Mouse (Mus musculus) kidney, embryonic 15.5 days (tissue): Measurements from ENCODE around the gene Lrmda. TPM values are rescaled to one million over a fixed set of nuclear protein-coding genes. Genes with fewer than 3 reads are reported as not detected.
A peak's percentile ranks its signal among the peaks of the same experiment; 100 is the strongest.

Source experiments
- ATAC-seq: fragments of 200-750 bp; cut with Nextera tagmentation; replicated peaks from 2 replicates; pipeline ENCODE4 v1.8.0; 2017; ENCODE audit warnings: moderate TSS enrichment; ENCODE audit not compliant: low FRiP score
- H3K27ac ChIP-seq: fragments of 300-500 bp; sonication (generic); 2 replicates; pipeline ENCODE4 v1.5.1; 2015; ENCODE audit warnings: mild to moderate bottlenecking, inconsistent platforms
- H3K27me3 ChIP-seq: fragments of 300-500 bp; sonication (generic); 2 replicates; pipeline ENCODE4 v1.6.1; 2015; ENCODE audit warnings: inconsistent platforms
- H3K36me3 ChIP-seq: fragments of 300-500 bp; sonication (generic); 2 replicates; pipeline ENCODE4 v1.6.1; 2015; ENCODE audit warnings: inconsistent platforms
- H3K4me1 ChIP-seq: fragments of 300-500 bp; sonication (generic); 2 replicates; pipeline ENCODE4 v1.6.1; 2015; ENCODE audit warnings: inconsistent platforms
- H3K4me2 ChIP-seq: fragments of 300-500 bp; sonication (generic); 2 replicates; pipeline ENCODE4 v1.6.1; 2015; ENCODE audit warnings: moderate library complexity, mild to moderate bottlenecking, inconsistent platforms
- H3K4me3 ChIP-seq: fragments of 300-500 bp; sonication (generic); replicated peaks from 2 replicates; pipeline ENCODE4 v1.5.1; 2015; ENCODE audit warnings: mild to moderate bottlenecking, inconsistent platforms
- H3K9ac ChIP-seq: fragments of 300-500 bp; sonication (generic); 2 replicates; pipeline ENCODE4 v1.6.1; 2015; ENCODE audit warnings: mild to moderate bottlenecking, inconsistent platforms
- H3K9me3 ChIP-seq: fragments of 300-500 bp; sonication (generic); replicated peaks from 2 replicates; pipeline ENCODE4 v1.6.1; 2016; ENCODE audit warnings: inconsistent platforms
- WGBS: fragments of 180-500 bp; shearing (Covaris S2); methylation state at CpG from one replicate; pipeline ENCODE4 v1.1.7; 2015; ENCODE audit warnings: mixed read lengths; 5-methylcytosine and 5-hydroxymethylcytosine counted together
- polyA plus RNA-seq: library from polyadenylated mRNA; unstranded; fragments of >200 nt; fragmentation: Nextera tagmentation; extraction: Ambion mirVana; gene quantifications from 2 replicates; pipeline ENCODE4 v1.2.1, GENCODE M21; 2015

Lrmda gene
- polyA plus RNA-seq, 1 experiment from 2014 or later = 1.1 TPM

DNA sequence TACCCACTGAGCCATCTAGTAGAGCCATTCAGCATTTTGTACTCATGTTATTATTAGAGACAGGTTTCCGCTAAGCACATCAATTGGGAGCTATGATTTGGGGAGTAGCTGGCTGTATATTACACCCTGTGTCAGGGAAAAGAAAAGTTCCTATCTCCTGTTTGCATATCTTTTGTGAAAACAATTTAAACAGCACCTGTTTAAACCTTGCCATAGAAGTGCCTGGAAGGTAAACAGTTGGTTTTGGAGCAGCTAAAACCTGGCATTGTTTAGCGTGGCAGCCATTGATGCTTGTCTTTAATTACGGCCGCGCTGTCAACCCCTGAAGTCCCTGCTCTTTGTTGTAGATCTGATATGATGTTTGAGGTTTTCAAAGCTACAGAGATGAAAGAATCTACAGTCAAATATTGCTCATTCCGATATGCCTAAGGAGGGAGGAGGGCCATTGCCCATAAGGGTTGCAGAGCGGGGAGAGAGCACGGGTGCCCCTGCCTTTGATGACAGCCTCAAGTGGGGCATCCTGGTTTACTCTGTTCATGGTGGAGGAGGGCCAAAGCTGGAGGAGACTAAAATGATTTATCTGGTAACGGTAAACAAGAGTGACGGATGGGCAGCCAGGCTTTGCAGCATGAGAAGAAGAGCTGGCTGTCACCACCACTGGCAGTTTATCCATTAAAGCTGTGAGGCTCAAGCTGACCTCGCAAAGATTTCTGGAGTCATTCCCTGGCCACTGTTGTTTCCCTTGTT, 306.9 kb downstream of the Lrmda start:
- Histone ChIP-seq H3K9ac (no peak overlapping the region), H3K27ac (no peak overlapping the region), H3K36me3 (no peaks in the 10 kb centered on the region), H3K4me1 (0 out of 2 replicates have a peak, but pooled peaks cover 3% of the 10 kb centered on the region), H3K27me3 (0 out of 2 replicates have a peak, but pooled peaks cover 9% of the 10 kb centered on the region), H3K9me3 (no peaks in the 10 kb centered on the region), H3K4me3 (no peak overlapping the region), H3K4me2 (no peak overlapping the region)
- no peak for ATAC-seq
- 73% methylated on average over 11 of the region's 11 CpGs for WGBS

GRCm38 (mm10) chr14:22329191-22329590, 309.7 kb downstream of the Lrmda start:
- Histone ChIP-seq H3K27ac (peak overlapping the region; percentile 54; the same call in 1 of the 2 replicates), H3K9me3 (no peaks in the 10 kb centered on the region), H3K36me3 (no peaks in the 10 kb centered on the region), H3K27me3 (0 out of 2 replicates have a peak, but pooled peaks cover 17% of the 10 kb centered on the region), H3K4me3 (no peak overlapping the region), H3K4me2 (no peak overlapping the region), H3K4me1 (0 out of 2 replicates have a peak, but pooled peaks cover 3% of the 10 kb centered on the region), H3K9ac (no peak overlapping the region)
- ATAC-seq = no peak
- 64% methylated on average over 3 of the region's 3 CpGs for WGBS

DNA sequence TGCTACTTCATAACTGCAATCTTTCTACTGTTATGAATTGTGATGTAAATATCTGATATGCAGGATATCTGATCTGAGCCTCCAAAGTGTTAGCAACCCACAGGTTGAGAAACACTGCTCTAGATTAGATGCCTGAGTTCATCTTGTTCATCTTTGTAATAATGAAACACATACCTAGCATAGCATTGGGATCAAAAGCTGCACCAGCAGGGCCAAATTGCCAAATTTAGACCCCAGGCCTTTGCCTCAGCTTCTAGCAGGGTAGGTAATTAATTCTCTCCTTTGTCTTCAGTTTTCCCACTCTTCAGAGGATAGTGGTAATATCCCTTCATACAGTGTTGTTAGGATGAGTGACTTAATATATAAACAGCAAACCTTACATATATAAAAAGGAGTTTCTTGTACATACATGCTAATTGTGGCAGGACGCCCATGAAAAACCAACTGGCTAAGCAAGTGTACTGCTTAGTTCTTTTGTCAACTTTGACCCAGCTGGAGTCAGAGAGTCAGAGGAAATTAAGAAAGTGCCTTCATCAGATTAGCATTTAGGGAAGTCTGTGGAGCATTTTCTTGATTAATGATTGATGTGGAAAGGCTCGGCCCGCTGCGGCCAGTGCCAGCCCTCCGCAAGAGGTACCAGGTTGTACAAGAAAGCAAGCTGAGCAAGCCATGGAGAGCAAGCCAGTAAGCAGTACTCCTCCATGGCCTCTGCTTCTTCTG, 315.7 kb downstream of the Lrmda start:
- ATAC-seq = no peak
- WGBS = 73% methylated on average over 5 of the region's 5 CpGs
- peaks cover 10% of the 10 kb centered on the region for H3K4me1 ChIP-seq

DNA sequence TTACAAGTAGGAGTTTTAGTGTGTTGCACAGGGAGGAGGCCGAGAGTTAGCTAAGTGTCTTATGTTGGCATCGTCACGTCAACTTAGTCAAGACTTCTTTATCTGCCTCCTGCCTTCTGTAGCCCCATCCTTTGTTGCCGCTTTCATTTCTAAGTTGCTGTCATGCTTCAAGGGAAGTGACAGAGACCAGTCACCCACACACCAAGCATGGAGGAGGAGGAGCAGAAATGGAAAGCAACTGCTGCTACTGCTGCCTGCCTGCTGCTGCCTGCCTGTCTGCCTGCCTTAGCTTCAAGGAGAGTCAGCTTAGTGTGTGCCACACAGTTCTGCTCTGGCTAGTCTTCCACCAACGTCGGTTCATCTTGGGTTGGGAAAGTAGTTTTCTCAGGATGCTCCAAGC, 319.7 kb downstream of the Lrmda start:
- H3K9me3 ChIP-seq = no peaks in the 10 kb centered on the region
- H3K27ac ChIP-seq = peak overlapping the region; percentile 45
- no peak for ATAC-seq
- H3K4me3 ChIP-seq = no peak overlapping the region
- WGBS = 60% methylated on average over 6 of the region's 6 CpGs
- no peak overlapping the region for H3K4me2 ChIP-seq
- H3K4me1 ChIP-seq = peaks cover 16% of the 10 kb centered on the region
- no peak overlapping the region for H3K9ac ChIP-seq
- H3K36me3 ChIP-seq = no peaks in the 10 kb centered on the region
- H3K27me3 ChIP-seq = 0 out of 2 replicates have a peak, but pooled peaks cover 7% of the 10 kb centered on the region

More for the DNA sequence above, 315.7 kb downstream of the Lrmda start:
- Histone ChIP-seq H3K4me3 (no peak overlapping the region), H3K27me3 (0 out of 2 replicates have a peak, but pooled peaks cover 8% of the 10 kb centered on the region), H3K36me3 (no peaks in the 10 kb centered on the region), H3K9ac (no peak overlapping the region), H3K9me3 (no peaks in the 10 kb centered on the region), H3K27ac (no peak overlapping the region), H3K4me2 (no peak overlapping the region)

DNA sequence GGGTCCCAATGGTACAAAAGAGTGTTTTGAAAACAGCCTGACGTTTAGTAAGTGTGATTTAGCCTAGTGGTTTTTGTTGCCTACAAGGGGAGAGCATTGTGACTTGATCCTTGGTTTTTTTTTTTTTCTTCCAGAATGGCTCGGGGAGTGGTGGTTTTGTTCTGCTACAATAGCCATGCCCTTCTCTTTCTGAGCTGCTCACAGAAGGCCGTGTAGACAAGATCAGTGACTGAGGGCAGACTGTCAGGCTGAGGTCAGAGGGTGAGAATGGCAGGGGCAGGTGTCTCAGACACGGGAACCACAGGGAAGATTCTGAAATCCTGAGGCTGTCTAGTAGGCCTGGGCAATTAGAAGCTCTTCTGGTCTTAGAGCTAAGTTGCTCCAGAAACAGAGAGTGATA, 323.8 kb downstream of the Lrmda start:
- Histone ChIP-seq H3K4me3 (no peak overlapping the region), H3K27ac (no peak overlapping the region), H3K4me2 (no peak overlapping the region), H3K4me1 (peaks cover 19% of the 10 kb centered on the region), H3K9me3 (no peaks in the 10 kb centered on the region), H3K36me3 (no peaks in the 10 kb centered on the region), H3K27me3 (0 out of 2 replicates have a peak, but pooled peaks cover 7% of the 10 kb centered on the region), H3K9ac (no peak overlapping the region)
- no peak for ATAC-seq
- WGBS = 36% methylated on average over 4 of the region's 4 CpGs

DNA sequence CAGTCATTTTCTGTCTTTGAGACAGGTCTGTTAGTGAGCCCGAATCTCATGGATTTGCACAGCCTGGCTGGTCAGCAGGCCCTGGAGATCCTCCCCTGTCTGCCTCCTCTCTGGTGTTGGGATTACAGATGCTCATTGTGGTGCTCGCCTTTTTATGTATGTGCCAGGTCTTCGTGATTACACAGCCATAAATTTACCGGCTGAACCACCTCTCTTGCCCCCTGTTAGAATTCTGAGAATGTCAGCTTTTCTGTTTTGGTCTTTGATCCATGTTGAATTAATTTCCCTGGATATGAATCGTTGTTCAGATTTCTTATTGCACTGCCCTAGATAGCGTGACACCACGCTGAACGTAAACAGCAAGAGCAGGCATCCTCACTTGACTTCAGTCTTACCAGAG, 325.7 kb downstream of the Lrmda start:
- no peak overlapping the region for H3K4me2 ChIP-seq
- H3K27me3 ChIP-seq = 0 out of 2 replicates have a peak, but pooled peaks cover 11% of the 10 kb centered on the region
- H3K9ac ChIP-seq = no peak overlapping the region
- no peak overlapping the region for H3K4me3 ChIP-seq
- H3K4me1 ChIP-seq = 0 out of 2 replicates have a peak, but pooled peaks cover 9% of the 10 kb centered on the region
- 62% methylated on average over 8 of the region's 8 CpGs for WGBS
- no peak overlapping the region for H3K27ac ChIP-seq
- no peak for ATAC-seq
- no peaks in the 10 kb centered on the region for H3K9me3 ChIP-seq
- H3K36me3 ChIP-seq = no peaks in the 10 kb centered on the region

DNA sequence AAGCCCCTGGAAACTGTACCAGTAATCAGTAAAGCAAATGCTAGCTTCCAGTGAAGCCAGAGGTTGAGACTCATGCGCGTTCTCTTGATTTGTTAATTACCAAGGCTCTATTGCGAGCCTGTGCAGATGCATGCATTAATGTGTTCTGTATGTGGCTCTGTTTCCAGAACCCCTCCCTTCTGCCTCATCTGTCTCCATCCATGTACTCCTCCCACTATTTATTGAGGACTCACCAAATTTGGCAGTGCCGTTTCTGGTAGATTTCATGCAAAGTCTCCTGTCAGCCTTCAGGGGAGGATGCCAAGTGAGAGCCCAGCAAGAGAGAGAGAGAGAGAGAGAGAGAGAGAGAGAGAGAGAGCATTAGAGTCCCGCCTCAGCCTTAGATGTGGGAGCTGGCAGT, 334.1 kb downstream of the Lrmda start:
- Histone ChIP-seq H3K36me3 (no peaks in the 10 kb centered on the region), H3K4me2 (no peak overlapping the region), H3K9ac (no peak overlapping the region), H3K4me3 (no peak overlapping the region), H3K27me3 (0 out of 2 replicates have a peak, but pooled peaks cover 10% of the 10 kb centered on the region), H3K27ac (no peak overlapping the region), H3K4me1 (no peaks in the 10 kb centered on the region), H3K9me3 (no peaks in the 10 kb centered on the region)
- no peak for ATAC-seq
- 84% methylated on average over 5 of the region's 5 CpGs for WGBS

- no peak for ATAC-seq
- WGBS = 56% methylated on average over 15 of the region's 15 CpGs
- Histone ChIP-seq H3K27ac (no peak overlapping the region), H3K4me3 (no peak overlapping the region), H3K36me3 (no peaks in the 10 kb centered on the region), H3K27me3 (0 out of 2 replicates have a peak, but pooled peaks cover 6% of the 10 kb centered on the region), H3K4me2 (no peak overlapping the region), H3K4me1 (no peaks in the 10 kb centered on the region), H3K9me3 (no peaks in the 10 kb centered on the region), H3K9ac (no peak overlapping the region)
These were observed 335.5 kb downstream of the Lrmda start for GRCm38 (mm10) chr14:22354769-22355574.

- no peaks in the 10 kb centered on the region for H3K36me3 ChIP-seq
- WGBS = 59% methylated on average over 9 of the region's 9 CpGs
- no peak overlapping the region for H3K27ac ChIP-seq
- ATAC-seq = no peak
- no peaks in the 10 kb centered on the region; the same call in 1 of the 2 replicates for H3K4me1 ChIP-seq
- H3K9ac ChIP-seq = no peak overlapping the region
- peaks cover 10% of the 10 kb centered on the region for H3K27me3 ChIP-seq
- H3K9me3 ChIP-seq = no peaks in the 10 kb centered on the region
- no peak overlapping the region for H3K4me2 ChIP-seq
- H3K4me3 ChIP-seq = no peak overlapping the region
These were observed 338.5 kb downstream of the Lrmda start for GRCm38 (mm10) chr14:22357991-22358503.

DNA sequence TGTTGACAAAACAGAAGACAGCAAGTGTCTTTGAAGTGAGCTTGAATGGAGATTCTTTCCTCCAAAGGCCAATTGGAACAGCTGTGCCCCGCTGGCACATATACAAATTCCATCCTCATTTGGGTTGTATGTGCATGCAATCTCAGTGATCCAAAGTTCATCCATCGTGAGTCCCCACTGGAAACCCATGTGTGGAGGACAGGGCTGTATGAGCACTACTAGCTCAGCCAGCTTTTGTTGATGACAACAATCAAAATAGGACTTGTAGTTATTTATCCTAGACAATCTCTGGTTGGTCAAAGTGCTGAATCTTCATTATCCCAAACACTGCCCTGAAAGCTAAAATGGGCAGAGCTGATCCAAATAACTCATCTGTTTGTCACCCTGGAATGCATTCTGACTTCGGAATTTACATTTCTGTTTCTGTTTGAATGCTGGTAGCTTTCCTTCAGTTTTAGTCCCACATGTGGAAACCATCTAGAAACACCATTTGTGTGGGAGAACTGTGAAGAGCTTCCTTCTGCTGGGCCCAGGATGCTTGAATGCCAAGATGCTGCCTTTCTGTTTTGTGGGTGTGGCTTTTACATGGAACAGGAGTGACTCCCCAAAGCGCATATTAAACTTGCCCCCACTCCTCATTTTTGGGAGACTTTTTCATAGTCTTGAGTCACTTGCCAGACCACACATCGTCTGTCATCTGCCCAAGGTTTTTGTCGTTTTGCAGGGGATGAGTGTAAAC, 344.7 kb downstream of the Lrmda start:
- 69% methylated on average over 6 of the region's 6 CpGs for WGBS
- H3K9ac ChIP-seq = no peak overlapping the region
- H3K4me2 ChIP-seq = no peak overlapping the region
- ATAC-seq = no peak
- no peaks in the 10 kb centered on the region for H3K36me3 ChIP-seq
- H3K27me3 ChIP-seq = peaks cover 26% of the 10 kb centered on the region
- no peaks in the 10 kb centered on the region for H3K9me3 ChIP-seq
- H3K27ac ChIP-seq = no peak overlapping the region
- peaks cover 2% of the 10 kb centered on the region; the same call in 1 of the 2 replicates for H3K4me1 ChIP-seq
- H3K4me3 ChIP-seq = no peak overlapping the region

GRCm38 (mm10) chr14:22364771-22365355, 345.4 kb downstream of the Lrmda start:
- Histone ChIP-seq H3K4me2 (no peak overlapping the region), H3K9ac (no peak overlapping the region), H3K4me3 (no peak overlapping the region), H3K27me3 (peaks cover 26% of the 10 kb centered on the region), H3K27ac (no peak overlapping the region), H3K4me1 (peaks cover 2% of the 10 kb centered on the region; the same call in 1 of the 2 replicates), H3K9me3 (no peaks in the 10 kb centered on the region), H3K36me3 (no peaks in the 10 kb centered on the region)
- no peak for ATAC-seq
- WGBS = 65% methylated on average over 6 of the region's 6 CpGs
